Mouse (Mus musculus): ENCODE results near the gene Plekhs1.

DNA sequence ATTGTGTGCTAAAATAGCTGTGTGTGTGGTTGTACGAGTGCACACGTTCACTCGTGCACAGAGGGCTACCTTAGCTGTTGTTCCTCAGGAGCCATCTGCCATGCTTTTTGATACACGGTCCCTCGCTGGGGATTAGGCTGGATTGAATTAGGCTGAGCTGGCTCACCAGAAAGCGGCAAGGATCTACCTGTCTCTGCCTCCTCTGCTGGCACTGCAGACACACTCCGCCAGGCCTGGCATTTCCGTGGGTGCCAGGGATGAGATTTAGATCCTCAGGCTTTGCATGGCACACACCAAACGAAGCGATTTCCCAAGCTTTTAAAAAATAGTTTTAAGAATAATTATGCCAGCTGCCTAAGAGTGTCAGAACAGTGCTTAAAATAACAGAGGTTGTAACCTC is 10.5 kb downstream of the Plekhs1 start:
- TF ChIP-seq CTCF (IDR thresholded peaks at IDR 0.05; ENCODE audit: control insufficient read depth, insufficient read depth, low read length) (no peak), POLR2A (IDR thresholded peaks at IDR 0.05; ENCODE audit: borderline replicate concordance, control insufficient read depth, low read depth, low read length) (no peak)
